Mouse (Mus musculus): ENCODE results near the gene Zfp839. TPM values are rescaled to one million over a fixed set of nuclear protein-coding genes. Genes with fewer than 3 reads are reported as not detected.

The Zfp839 gene
- 1 to 10 TPM; 2.3 to 4.5 TPM for polyA plus RNA-seq (2017; shearing (Covaris generic))

GRCm38 (mm10) chr12:110850010-110850928 lies at the start of gene Zfp839:
Zfp839 (plus strand) TSS chr12:110850253.

GRCm38 (mm10) chr12:110840348-110841198 lies 9.5 kb upstream of the Zfp839 start, which contains the start of gene Mok:
Mok (minus strand) TSS chr12:110840939.

GRCm38 (mm10) chr12:110889036-110890020 lies 39.3 kb downstream of the Zfp839 start, which contains the start of the genes Cinp and Tecpr2:
Cinp (minus strand) TSS chr12:110889145.
Tecpr2 (plus strand) TSS chr12:110889264.

Other genes starting within 250 kb of the Zfp839 start
- gene Dync1h1, start 248.8 kb upstream of the Zfp839 start, polyA plus RNA-seq (2017; shearing (Covaris generic)): 10 to 100 TPM; 19.5 to 29.8 TPM
- gene 1700001K19Rik, start 167.6 kb upstream of the Zfp839 start, polyA plus RNA-seq (2017; shearing (Covaris generic)): not detected
- 100 to 1,000 TPM; 284 to 344 TPM for gene Hsp90aa1, start 147.5 kb upstream of the Zfp839 start, polyA plus RNA-seq (2017; shearing (Covaris generic))
- 10 to 100 TPM; 61.2 to 67.3 TPM for gene Wdr20, start 112.3 kb upstream of the Zfp839 start, polyA plus RNA-seq (2017; shearing (Covaris generic))
- gene Mok, start 9.3 kb upstream of the Zfp839 start, polyA plus RNA-seq (2017; shearing (Covaris generic)): under 1 TPM in 1 of 2 experiments, not detected in 1; 0.26 TPM
- gene Cinp, start 38.9 kb downstream of the Zfp839 start, polyA plus RNA-seq (2017; shearing (Covaris generic)): 10 to 100 TPM; 31.8 to 41.4 TPM
- gene Tecpr2, start 39.0 kb downstream of the Zfp839 start, polyA plus RNA-seq (2017; shearing (Covaris generic)): 1 to 10 TPM; 1.3 to 1.8 TPM
- gene Ankrd9, start 128.8 kb downstream of the Zfp839 start, polyA plus RNA-seq (2017; shearing (Covaris generic)): 1 to 10 TPM; 2.5 to 7.4 TPM
- gene Rcor1, start 189.1 kb downstream of the Zfp839 start, polyA plus RNA-seq (2017; shearing (Covaris generic)): 10 to 100 TPM; 33.1 to 39.2 TPM